Mouse (Mus musculus): ENCODE data around the gene P2ry6.

P2ry6 gene

GRCm38 (mm10) chr7:100988092-100988491, 13.6 kb upstream of the P2ry6 start:
- no peak for DNase-seq (ENCODE audit: low read depth, low spot score)

GRCm38 (mm10) chr7:100984452-100985395, 10.3 kb upstream of the P2ry6 start:
- DNase-seq (ENCODE audit: low read depth, low spot score) = no peak

- no peak for DNase-seq (ENCODE audit: low read depth, low spot score)
These were observed 4.7 kb upstream of the P2ry6 start for GRCm38 (mm10) chr7:100979175-100979574.

- no peak for DNase-seq (ENCODE audit: low read depth, low spot score)
These were observed 3.7 kb upstream of the P2ry6 start for GRCm38 (mm10) chr7:100978171-100978570.

GRCm38 (mm10) chr7:100972875-100973274, 1.6 kb downstream of the P2ry6 start:
- no peak for DNase-seq (ENCODE audit: low read depth, low spot score)

GRCm38 (mm10) chr7:100968874-100969659, 5.4 kb downstream of the P2ry6 start:
- no peak for DNase-seq (ENCODE audit: low read depth, low spot score)

- no peak for DNase-seq (ENCODE audit: low read depth, low spot score)
These were observed 6.1 kb downstream of the P2ry6 start for GRCm38 (mm10) chr7:100968376-100968775.

GRCm38 (mm10) chr7:100967850-100968249, 6.6 kb downstream of the P2ry6 start:
- no peak for DNase-seq (ENCODE audit: low read depth, low spot score)

- DNase-seq (ENCODE audit: low read depth, low spot score) = no peak
These were observed 8.4 kb downstream of the P2ry6 start for GRCm38 (mm10) chr7:100966014-100966413.

- DNase-seq (ENCODE audit: low read depth, low spot score) = peak; percentile 6
These were observed 9.4 kb downstream of the P2ry6 start for GRCm38 (mm10) chr7:100965079-100965478.

GRCm38 (mm10) chr7:100964242-100964641, 10.2 kb downstream of the P2ry6 start:
- DNase-seq (ENCODE audit: low read depth, low spot score) = no peak

- no peak for DNase-seq (ENCODE audit: low read depth, low spot score)
These were observed 11.1 kb downstream of the P2ry6 start for GRCm38 (mm10) chr7:100963381-100963780.

GRCm38 (mm10) chr7:100961146-100961545, 13.3 kb downstream of the P2ry6 start:
- no peak for DNase-seq (ENCODE audit: low read depth, low spot score)

GRCm38 (mm10) chr7:100960462-100960861, 14.0 kb downstream of the P2ry6 start:
- DNase-seq (ENCODE audit: low read depth, low spot score) = no peak

- no peak for DNase-seq (ENCODE audit: low read depth, low spot score)
These were observed 16.0 kb downstream of the P2ry6 start for GRCm38 (mm10) chr7:100958426-100958825.

- DNase-seq (ENCODE audit: low read depth, low spot score) = no peak
These were observed 21.8 kb downstream of the P2ry6 start for GRCm38 (mm10) chr7:100952686-100953085.

GRCm38 (mm10) chr7:100951903-100952302, 22.5 kb downstream of the P2ry6 start:
- no peak for DNase-seq (ENCODE audit: low read depth, low spot score)

GRCm38 (mm10) chr7:100950481-100951010, 23.9 kb downstream of the P2ry6 start:
- DNase-seq (ENCODE audit: low read depth, low spot score) = no peak

- DNase-seq (ENCODE audit: low read depth, low spot score) = no peak
These were observed 24.4 kb downstream of the P2ry6 start for GRCm38 (mm10) chr7:100950031-100950430.

GRCm38 (mm10) chr7:100944738-100945137, 29.7 kb downstream of the P2ry6 start:
- no peak for DNase-seq (ENCODE audit: low read depth, low spot score)

- DNase-seq (ENCODE audit: low read depth, low spot score) = no peak
These were observed 30.1 kb downstream of the P2ry6 start for GRCm38 (mm10) chr7:100944306-100944705.

Data from retina, postnatal 7 days (tissue).